Mouse (Mus musculus) midbrain, embryonic 11.5 days (tissue): ENCODE measurements around the gene Tmem117. TPM values are rescaled to one million over a fixed set of nuclear protein-coding genes. Genes with fewer than 3 reads are reported as not detected.

Experiments
- ATAC-seq: fragments of 200-750 bp; cut with Nextera tagmentation; 2 replicates; pipeline ENCODE4 v1.8.0; 2017; ENCODE audit warnings: moderate TSS enrichment, moderate library complexity; ENCODE audit not compliant: low FRiP score
- DNase-seq: peaks from one replicate; pipeline ENCODE4 v3.0.0; 2015; ENCODE audit warnings: low spot score; ENCODE audit errors: missing footprints
- H3K27ac ChIP-seq: fragments of 300-500 bp; sonication (generic); 2 replicates; pipeline ENCODE4 v1.5.1; 2014; ENCODE audit warnings: low read depth, low read length
- H3K27me3 ChIP-seq: fragments of 300-500 bp; sonication (generic); 2 replicates; pipeline ENCODE4 v1.6.1; 2014; ENCODE audit warnings: mild to moderate bottlenecking, low read length, moderate library complexity, mixed read lengths; ENCODE audit not compliant: control insufficient read depth, insufficient read depth
- H3K36me3 ChIP-seq: fragments of 300-500 bp; sonication (generic); 2 replicates; pipeline ENCODE4 v1.6.1; 2014; ENCODE audit warnings: mild to moderate bottlenecking, low read length, moderate library complexity, mixed read lengths; ENCODE audit not compliant: control insufficient read depth, insufficient read depth
- H3K4me1 ChIP-seq: fragments of 300-500 bp; sonication (generic); 2 replicates; pipeline ENCODE4 v1.6.1; 2014; ENCODE audit warnings: low read length; ENCODE audit not compliant: control insufficient read depth, insufficient read depth
- H3K4me2 ChIP-seq: fragments of 300-500 bp; sonication (generic); 2 replicates; pipeline ENCODE4 v1.6.1; 2014; ENCODE audit warnings: mild to moderate bottlenecking, moderate library complexity
- H3K4me3 ChIP-seq: fragments of 300-500 bp; sonication (generic); 2 replicates; pipeline ENCODE4 v1.5.1; 2014; ENCODE audit warnings: low read depth, low read length
- H3K9ac ChIP-seq: fragments of 300-500 bp; sonication (generic); 2 replicates; pipeline ENCODE4 v1.6.1; 2014; ENCODE audit warnings: low read length
- H3K9me3 ChIP-seq: fragments of 300-500 bp; sonication (generic); 2 replicates; pipeline ENCODE4 v1.6.1; 2016; ENCODE audit warnings: low read length; ENCODE audit not compliant: control insufficient read depth
- WGBS: fragments of 180-500 bp; shearing (Covaris S2); extraction: QIAGEN DNeasy Blood & Tissue Kit; methylation state at CpG from one replicate; pipeline ENCODE4 v1.1.7; 2014; 5-methylcytosine and 5-hydroxymethylcytosine counted together
- polyA plus RNA-seq: library from polyadenylated mRNA; unstranded; fragments of >200 nt; fragmentation: Nextera tagmentation; extraction: Ambion mirVana; gene quantifications from 2 replicates; pipeline ENCODE4 v1.2.1, GENCODE M21; 2014

The Tmem117 gene
- polyA plus RNA-seq, 1 experiment from 2014 or later = 1.7 TPM

DNA sequence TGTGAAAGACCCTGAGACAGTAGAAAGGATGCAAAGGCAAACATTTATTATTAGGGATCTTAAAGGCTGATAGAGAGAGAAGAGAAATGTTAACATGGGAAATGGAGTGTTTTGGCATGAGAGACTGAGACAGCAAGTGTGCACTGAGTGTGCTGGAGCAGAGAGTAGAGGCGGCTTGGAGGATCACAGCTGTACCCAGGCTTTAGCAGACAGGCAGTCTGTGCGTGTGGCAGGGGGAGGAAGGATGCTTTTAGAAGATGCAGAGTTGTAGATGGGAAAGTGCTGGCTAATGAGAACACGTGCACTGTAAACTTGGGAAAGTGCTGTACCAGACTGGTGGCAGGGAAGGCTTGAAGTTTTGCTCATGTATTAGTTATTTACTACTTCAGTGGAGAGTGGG, 301.7 kb downstream of the Tmem117 start:
- Histone ChIP-seq H3K27ac (no peak overlapping the region), H3K4me1 (no peaks in the 10 kb centered on the region), H3K36me3 (no peaks in the 10 kb centered on the region), H3K9me3 (no peaks in the 10 kb centered on the region), H3K4me3 (no peak overlapping the region), H3K4me2 (no peak overlapping the region), H3K27me3 (no peaks in the 10 kb centered on the region), H3K9ac (no peak overlapping the region)
- ATAC-seq = no peak
- DNase-seq = peak; percentile 35
- 62% methylated on average over 3 of the region's 3 CpGs for WGBS

DNA sequence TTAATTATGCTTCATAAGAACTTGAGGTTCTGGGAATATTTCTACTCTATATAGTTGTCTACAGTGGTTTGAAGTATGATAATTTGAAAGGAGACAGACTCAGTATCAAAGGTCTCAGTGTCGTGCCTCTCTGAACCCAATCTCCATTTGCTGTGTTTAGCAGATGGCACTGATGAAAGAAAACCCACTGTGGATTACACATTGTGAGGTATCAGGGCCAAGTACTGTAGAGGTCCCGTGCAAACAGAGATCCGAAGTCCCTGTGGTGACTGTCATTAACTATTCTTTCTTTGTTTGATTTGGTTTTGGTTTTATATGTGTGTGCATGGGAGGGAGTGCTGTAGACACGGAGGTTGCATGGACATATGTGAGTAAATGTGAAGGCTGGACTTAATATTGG, 304.0 kb downstream of the Tmem117 start:
- Histone ChIP-seq H3K4me2 (no peak overlapping the region), H3K27ac (no peak overlapping the region), H3K9me3 (no peaks in the 10 kb centered on the region), H3K4me1 (no peaks in the 10 kb centered on the region), H3K36me3 (no peaks in the 10 kb centered on the region), H3K4me3 (no peak overlapping the region), H3K27me3 (no peaks in the 10 kb centered on the region), H3K9ac (no peak overlapping the region)
- DNase-seq = no peak
- 83% methylated on average over 4 of the region's 4 CpGs for WGBS
- peak; percentile 35; the same call in 1 of the 2 replicates for ATAC-seq

DNA sequence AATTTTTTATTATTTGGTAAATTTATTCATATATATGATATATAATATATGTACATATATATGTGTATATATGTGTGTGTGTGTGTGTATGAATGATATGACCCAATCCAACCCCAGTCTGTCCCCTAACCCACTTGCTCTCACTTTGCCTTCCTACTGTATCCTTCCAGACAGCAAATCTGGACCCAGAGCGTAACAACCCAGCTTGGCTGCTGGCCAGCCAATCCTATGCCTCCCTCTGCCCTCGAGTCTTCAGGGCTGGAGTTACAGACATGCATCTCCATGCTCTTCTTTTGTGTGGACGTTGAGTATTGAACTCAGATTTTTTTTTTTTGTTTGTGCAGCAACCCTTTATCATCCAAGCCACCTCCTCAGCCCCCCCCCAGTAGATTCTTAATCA, 304.4 kb downstream of the Tmem117 start:
- Histone ChIP-seq H3K4me1 (no peaks in the 10 kb centered on the region), H3K27me3 (no peaks in the 10 kb centered on the region), H3K27ac (no peak overlapping the region), H3K9ac (no peak overlapping the region), H3K36me3 (no peaks in the 10 kb centered on the region), H3K4me3 (no peak overlapping the region), H3K4me2 (no peak overlapping the region), H3K9me3 (no peaks in the 10 kb centered on the region)
- 60% methylated on average over 3 of the region's 3 CpGs for WGBS
- DNase-seq (no peak), ATAC-seq (peak; percentile 61)

DNA sequence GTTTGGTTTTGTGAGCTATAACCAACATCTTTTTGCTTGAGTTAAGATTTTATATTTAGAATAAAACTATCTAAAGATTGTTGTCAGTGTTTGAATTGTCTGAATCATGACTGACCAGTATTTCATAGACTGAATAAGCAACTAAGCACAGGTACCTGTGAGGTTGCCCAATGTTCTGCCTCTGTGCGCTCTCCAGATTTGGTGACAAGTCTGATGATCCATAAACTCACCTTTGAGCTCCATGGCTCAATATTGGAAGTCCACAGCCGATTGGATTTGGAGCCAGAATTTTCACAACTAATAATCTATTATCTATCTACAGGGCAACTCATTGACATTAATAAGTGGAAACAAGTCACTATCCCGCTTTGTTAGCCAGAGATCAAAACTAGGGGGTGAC, 312.9 kb downstream of the Tmem117 start:
- no peak overlapping the region for H3K27ac ChIP-seq
- no peaks in the 10 kb centered on the region for H3K9me3 ChIP-seq
- no peaks in the 10 kb centered on the region for H3K27me3 ChIP-seq
- H3K4me3 ChIP-seq = no peak overlapping the region
- WGBS = 90% methylated on average over 3 of the region's 3 CpGs
- no peaks in the 10 kb centered on the region for H3K4me1 ChIP-seq
- no peaks in the 10 kb centered on the region for H3K36me3 ChIP-seq
- no peak overlapping the region for H3K9ac ChIP-seq
- no peak for DNase-seq
- ATAC-seq = no peak
- H3K4me2 ChIP-seq = no peak overlapping the region

DNA sequence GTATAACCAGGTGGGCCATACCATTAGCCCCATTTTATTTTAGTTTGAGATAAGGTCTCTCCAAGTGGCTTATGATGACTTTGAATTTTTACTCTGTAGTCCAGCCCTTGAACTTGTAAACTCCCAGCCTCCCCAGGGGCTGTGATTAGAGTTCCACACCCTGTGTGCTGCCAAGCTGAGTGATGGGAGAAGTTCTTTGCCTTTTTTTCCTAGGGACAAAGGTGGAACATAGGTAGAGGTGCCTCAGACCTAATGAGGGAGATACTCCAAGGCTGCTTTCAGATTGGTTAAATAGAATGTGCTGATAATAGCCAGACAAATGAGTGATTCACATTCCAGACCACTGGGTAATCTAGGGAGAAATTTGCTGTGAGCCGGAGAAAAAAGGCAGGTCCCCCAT, 313.4 kb downstream of the Tmem117 start:
- Histone ChIP-seq H3K4me1 (no peaks in the 10 kb centered on the region), H3K9me3 (no peaks in the 10 kb centered on the region), H3K27ac (no peak overlapping the region), H3K9ac (no peak overlapping the region), H3K4me2 (no peak overlapping the region), H3K4me3 (no peak overlapping the region), H3K27me3 (no peaks in the 10 kb centered on the region), H3K36me3 (no peaks in the 10 kb centered on the region)
- no peak for ATAC-seq
- 59% methylated on average over 1 of the region's 1 CpGs for WGBS
- DNase-seq = no peak

DNA sequence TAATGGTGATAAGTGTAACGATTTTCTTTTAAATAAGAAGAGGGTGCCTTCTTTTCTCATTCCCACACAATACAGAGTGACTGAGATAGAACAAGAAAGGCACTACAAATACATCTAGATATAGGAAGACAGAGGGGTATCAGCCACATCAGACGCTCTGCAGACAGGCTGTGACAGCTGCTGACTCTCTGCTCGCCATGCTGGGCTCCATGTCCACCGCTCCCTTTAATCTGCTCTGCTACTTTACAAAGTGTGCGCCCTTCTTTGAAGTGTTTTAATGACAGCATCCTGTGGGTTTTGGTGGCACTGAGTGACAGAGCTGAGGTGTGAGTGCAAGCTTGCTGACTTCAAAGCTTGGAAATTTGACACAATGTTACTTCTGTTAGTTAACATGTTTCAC, 314.9 kb downstream of the Tmem117 start:
- no peak overlapping the region for H3K9ac ChIP-seq
- no peaks in the 10 kb centered on the region for H3K4me1 ChIP-seq
- H3K4me3 ChIP-seq = no peak overlapping the region
- no peaks in the 10 kb centered on the region for H3K27me3 ChIP-seq
- ATAC-seq (no peak), DNase-seq (peak; percentile 31)
- H3K9me3 ChIP-seq = no peaks in the 10 kb centered on the region
- H3K4me2 ChIP-seq = no peak overlapping the region
- WGBS = 59% methylated on average over 5 of the region's 5 CpGs
- H3K36me3 ChIP-seq = no peaks in the 10 kb centered on the region
- H3K27ac ChIP-seq = no peak overlapping the region

DNA sequence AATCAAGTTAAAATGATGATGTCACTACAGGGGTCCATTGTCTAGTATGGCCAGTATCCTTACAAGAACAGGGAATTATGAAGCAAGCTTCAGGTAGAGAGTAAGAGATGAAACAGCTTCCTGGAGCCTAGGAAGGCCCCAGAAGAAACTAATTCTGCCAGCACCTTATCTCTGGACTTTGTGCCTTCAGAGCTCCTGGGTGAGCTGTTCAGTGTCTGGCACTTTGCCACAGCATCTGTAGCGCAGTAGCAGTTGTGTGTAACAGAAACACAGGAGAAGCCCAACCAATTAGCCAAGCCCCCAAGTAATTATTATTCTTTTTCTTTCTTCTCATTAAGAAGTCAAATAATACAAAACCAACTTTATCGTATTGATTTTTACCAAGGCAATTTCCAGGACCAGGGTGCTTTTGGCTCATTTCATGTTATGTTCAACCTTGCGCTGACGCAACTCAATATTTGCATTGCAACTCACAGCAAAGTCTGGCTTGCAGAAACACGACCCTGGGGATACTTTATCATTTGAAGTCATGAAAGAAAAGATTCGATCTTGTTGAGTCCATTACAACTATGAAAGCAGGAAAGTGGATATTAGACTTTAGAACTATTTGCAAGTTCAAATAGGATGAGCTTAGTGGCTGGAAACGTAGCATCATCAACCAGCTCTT, 322.5 kb downstream of the Tmem117 start:
- Histone ChIP-seq H3K27ac (no peak overlapping the region), H3K4me1 (no peaks in the 10 kb centered on the region), H3K4me2 (no peak overlapping the region), H3K4me3 (no peak overlapping the region), H3K36me3 (no peaks in the 10 kb centered on the region), H3K9ac (no peak overlapping the region), H3K9me3 (no peaks in the 10 kb centered on the region), H3K27me3 (no peaks in the 10 kb centered on the region)
- WGBS = 91% methylated on average over 7 of the region's 7 CpGs
- ATAC-seq = no peak
- no peak for DNase-seq

DNA sequence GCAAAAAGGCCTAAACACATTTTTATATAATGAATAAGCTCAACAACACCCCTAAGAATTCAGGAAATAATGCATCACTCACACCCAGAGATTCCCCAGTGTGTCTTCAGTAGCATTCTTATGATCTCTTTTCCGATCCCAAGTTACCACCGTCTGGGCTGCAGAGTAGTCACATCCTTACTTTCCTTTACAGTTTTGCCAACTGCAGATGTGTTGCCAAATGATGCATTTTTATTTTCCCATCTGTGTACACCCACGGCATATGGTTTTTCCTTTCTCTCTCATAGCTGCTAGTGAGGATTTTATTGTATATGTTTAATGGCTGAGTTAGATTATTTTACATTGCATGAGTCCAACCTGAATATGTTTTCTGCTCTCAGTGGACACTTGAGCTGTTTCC, 327.7 kb downstream of the Tmem117 start:
- no peak for DNase-seq
- H3K27ac ChIP-seq = no peak overlapping the region
- no peaks in the 10 kb centered on the region for H3K27me3 ChIP-seq
- no peaks in the 10 kb centered on the region for H3K4me1 ChIP-seq
- H3K36me3 ChIP-seq = no peaks in the 10 kb centered on the region
- no peak for ATAC-seq
- H3K4me2 ChIP-seq = no peak overlapping the region
- no peaks in the 10 kb centered on the region for H3K9me3 ChIP-seq
- H3K9ac ChIP-seq = no peak overlapping the region
- H3K4me3 ChIP-seq = no peak overlapping the region
- 89% methylated on average over 3 of the region's 3 CpGs for WGBS

DNA sequence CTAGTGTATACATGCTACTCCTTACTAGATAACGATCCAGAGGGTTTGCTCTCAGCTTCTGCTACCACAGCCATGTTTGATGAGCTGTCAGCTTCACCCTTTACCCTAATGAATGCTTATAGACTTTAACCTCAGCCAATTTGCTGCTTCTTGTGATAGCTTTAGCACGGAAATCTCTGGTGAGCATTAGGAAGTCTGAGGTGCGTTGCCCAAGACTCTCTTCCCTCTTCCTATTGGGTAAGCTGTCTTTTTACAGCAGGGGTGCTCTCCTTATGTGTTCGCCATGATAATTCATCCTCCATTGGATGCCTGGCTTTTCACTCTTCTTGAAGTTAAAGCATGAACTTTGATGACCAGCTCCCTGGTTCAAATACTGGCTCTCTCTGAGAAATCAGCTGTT, 328.2 kb downstream of the Tmem117 start:
- no peak overlapping the region for H3K9ac ChIP-seq
- WGBS = 73% methylated on average over 4 of the region's 4 CpGs
- H3K4me1 ChIP-seq = no peaks in the 10 kb centered on the region
- H3K4me3 ChIP-seq = no peak overlapping the region
- no peaks in the 10 kb centered on the region for H3K36me3 ChIP-seq
- H3K9me3 ChIP-seq = no peaks in the 10 kb centered on the region
- no peaks in the 10 kb centered on the region for H3K27me3 ChIP-seq
- no peak overlapping the region for H3K27ac ChIP-seq
- no peak for DNase-seq
- H3K4me2 ChIP-seq = no peak overlapping the region
- no peak for ATAC-seq
